Mouse (Mus musculus) liver, adult 2 months (tissue): ENCODE results near the gene Clpp. TPM values are rescaled to one million over a fixed set of nuclear protein-coding genes. Genes with fewer than 3 reads are reported as not detected.

Experiments
- DNase-seq: peaks from one replicate; pipeline ENCODE4 v3.0.0-alpha.2; 2011; ENCODE audit warnings: low read depth, low spot score; ENCODE audit errors: extremely low read depth
- H3K27ac ChIP-seq: fragments of 200-500 bp; replicated peaks from 2 replicates; pipeline ENCODE4 v1.5.1; 2012; ENCODE audit warnings: low read depth, mild to moderate bottlenecking, control low read depth, inconsistent platforms, low read length; ENCODE audit not compliant: insufficient read depth
- H3K27me3 ChIP-seq: fragments of 200-500 bp; 2 replicates; pipeline ENCODE4 v1.6.1; 2012; ENCODE audit warnings: mild to moderate bottlenecking, moderate library complexity, low read length, inconsistent platforms; ENCODE audit not compliant: control insufficient read depth, insufficient read depth
- H3K36me3 ChIP-seq: fragments of 200-500 bp; 2 replicates; pipeline ENCODE4 v1.6.1; 2012; ENCODE audit warnings: low read length, inconsistent platforms; ENCODE audit not compliant: control insufficient read depth, insufficient read depth
- H3K4me1 ChIP-seq: fragments of 200-500 bp; 2 replicates; pipeline ENCODE4 v1.6.1; 2011; ENCODE audit warnings: low read length; ENCODE audit not compliant: control insufficient read depth, insufficient read depth
- H3K4me3 ChIP-seq: fragments of 200-500 bp; 2 replicates; pipeline ENCODE4 v1.5.1; 2011; ENCODE audit warnings: low read depth, mild to moderate bottlenecking, control low read depth, low read length, moderate library complexity; ENCODE audit not compliant: insufficient read depth
- H3K79me2 ChIP-seq: fragments of 200-500 bp; 2 replicates; pipeline ENCODE4 v1.6.1; 2012; ENCODE audit warnings: inconsistent platforms, mild to moderate bottlenecking, low read length, moderate library complexity; ENCODE audit not compliant: control insufficient read depth, insufficient read depth
- H3K9ac ChIP-seq: fragments of 200-500 bp; 2 replicates; pipeline ENCODE4 v1.6.1; 2012; ENCODE audit warnings: low read depth, mild to moderate bottlenecking, control low read depth, inconsistent platforms, low read length
- CTCF ChIP-seq: fragments of 200-500 bp; IDR thresholded peaks from 2 replicates; pipeline ENCODE4 v1.5.1; 2011; ENCODE audit warnings: low read depth, low read length, control low read depth
- POLR2A ChIP-seq: fragments of 200-500 bp; IDR thresholded peaks from 2 replicates; pipeline ENCODE4 v1.6.1; 2011; ENCODE audit warnings: low read length, control low read depth; ENCODE audit not compliant: insufficient read depth; ENCODE audit errors: extremely low read depth
- WGBS: fragments of 180-500 bp; shearing (Covaris S2); methylation state at CpG from one replicate; pipeline ENCODE4 v1.1.7; 2018; 5-methylcytosine and 5-hydroxymethylcytosine counted together
- polyA plus RNA-seq: library from polyadenylated mRNA; depleted of rRNA; stranded (reverse); fragments of >200 nt; gene quantifications from 2 replicates; pipeline ENCODE4 v1.2.3, GENCODE M21; 2012; rRNA removed
- total RNA-seq: library from RNA; depleted of rRNA; stranded (reverse); fragments of >200 nt; gene quantifications from 2 replicates; pipeline ENCODE4 v1.2.3, GENCODE M21; 2014; rRNA removed

Clpp gene
- total RNA-seq (75.6 and 93.8 TPM in 2 replicates), polyA plus RNA-seq (174 and 184 TPM in 2 replicates)

- TF ChIP-seq POLR2A (peak; percentile 80), CTCF (no peak)
- H3K9ac ChIP-seq = peak within 1 kb of the TSS; percentile 77
- H3K4me1 ChIP-seq = peaks cover 7% of the 10 kb centered on the region
- H3K36me3 ChIP-seq = peaks cover 7% of the 10 kb centered on the region; the same call in 1 of the 2 replicates
- WGBS = under 1% methylated on average over 52 of the region's 52 CpGs
- H3K79me2 ChIP-seq = peaks cover 9% of the 10 kb centered on the region; the same call in 1 of the 2 replicates
- peak within 1 kb of the TSS; percentile 59 for H3K27ac ChIP-seq
- peak within 1 kb of the TSS; percentile 69 for H3K4me3 ChIP-seq
- peak; percentile 95 for DNase-seq
- H3K27me3 ChIP-seq = no peaks in the 10 kb centered on the region
Measured at GRCm38 (mm10) chr17:56990115-56990746, at the start of gene Clpp. TSS of gene Clpp (plus strand) at chr17:56990305.

GRCm38 (mm10) chr17:56950915-56951314, 39.2 kb upstream of the Clpp start:
- Histone ChIP-seq H3K4me3 (no peak overlapping the region), H3K79me2 (no peaks in the 10 kb centered on the region), H3K27me3 (peaks cover 2% of the 10 kb centered on the region; the same call in 1 of the 2 replicates), H3K27ac (no peak overlapping the region), H3K4me1 (no peaks in the 10 kb centered on the region), H3K36me3 (no peaks in the 10 kb centered on the region), H3K9ac (no peak overlapping the region)
- 20% methylated on average over 3 of the region's 3 CpGs for WGBS
- TF ChIP-seq POLR2A (no peak), CTCF (peak; percentile 96)
- DNase-seq = peak; percentile 49

GRCm38 (mm10) chr17:56952639-56953038, 37.5 kb upstream of the Clpp start:
- 37% methylated on average over 1 of the region's 1 CpGs for WGBS
- Histone ChIP-seq H3K4me1 (no peaks in the 10 kb centered on the region), H3K4me3 (no peak overlapping the region), H3K27me3 (0 out of 2 replicates have a peak, but pooled peaks cover 2% of the 10 kb centered on the region), H3K9ac (no peak overlapping the region), H3K27ac (no peak overlapping the region), H3K36me3 (no peaks in the 10 kb centered on the region), H3K79me2 (no peaks in the 10 kb centered on the region)
- DNase-seq = no peak
- TF ChIP-seq POLR2A = no peak
- TF ChIP-seq CTCF = no peak

GRCm38 (mm10) chr17:56954871-56955270, 35.2 kb upstream of the Clpp start:
- TF ChIP-seq CTCF = no peak
- no peak for TF ChIP-seq POLR2A
- 84% methylated on average over 7 of the region's 7 CpGs for WGBS

GRCm38 (mm10) chr17:56957763-56958429, 32.2 kb upstream of the Clpp start:
- no peak for TF ChIP-seq POLR2A
- no peak for TF ChIP-seq CTCF
- 34% methylated on average over 11 of the region's 11 CpGs for WGBS
- no peak overlapping the region for H3K9ac ChIP-seq
- DNase-seq = peak; percentile 10
- no peak overlapping the region for H3K27ac ChIP-seq
- no peaks in the 10 kb centered on the region for H3K79me2 ChIP-seq
- no peak overlapping the region for H3K4me3 ChIP-seq
- no peaks in the 10 kb centered on the region for H3K4me1 ChIP-seq
- H3K36me3 ChIP-seq = no peaks in the 10 kb centered on the region
- no peaks in the 10 kb centered on the region for H3K27me3 ChIP-seq

More at GRCm38 (mm10) chr17:56954871-56955270, 35.2 kb upstream of the Clpp start:
- no peaks in the 10 kb centered on the region for H3K79me2 ChIP-seq
- no peaks in the 10 kb centered on the region for H3K36me3 ChIP-seq
- H3K27me3 ChIP-seq = no peaks in the 10 kb centered on the region
- no peak overlapping the region for H3K9ac ChIP-seq
- H3K4me1 ChIP-seq = no peaks in the 10 kb centered on the region
- H3K27ac ChIP-seq = no peak overlapping the region
- H3K4me3 ChIP-seq = no peak overlapping the region
- DNase-seq = no peak

GRCm38 (mm10) chr17:56958667-56959066, 31.4 kb upstream of the Clpp start:
- Histone ChIP-seq H3K4me3 (no peak overlapping the region), H3K27me3 (no peaks in the 10 kb centered on the region), H3K4me1 (no peaks in the 10 kb centered on the region), H3K27ac (no peak overlapping the region), H3K36me3 (no peaks in the 10 kb centered on the region), H3K79me2 (no peaks in the 10 kb centered on the region), H3K9ac (no peak overlapping the region)
- no peak for DNase-seq
- 76% methylated on average over 4 of the region's 4 CpGs for WGBS
- TF ChIP-seq CTCF (no peak), POLR2A (no peak)
